Comparison of ENCODE assay signal across 10 mouse cellular contexts in the genomic region with DNA sequence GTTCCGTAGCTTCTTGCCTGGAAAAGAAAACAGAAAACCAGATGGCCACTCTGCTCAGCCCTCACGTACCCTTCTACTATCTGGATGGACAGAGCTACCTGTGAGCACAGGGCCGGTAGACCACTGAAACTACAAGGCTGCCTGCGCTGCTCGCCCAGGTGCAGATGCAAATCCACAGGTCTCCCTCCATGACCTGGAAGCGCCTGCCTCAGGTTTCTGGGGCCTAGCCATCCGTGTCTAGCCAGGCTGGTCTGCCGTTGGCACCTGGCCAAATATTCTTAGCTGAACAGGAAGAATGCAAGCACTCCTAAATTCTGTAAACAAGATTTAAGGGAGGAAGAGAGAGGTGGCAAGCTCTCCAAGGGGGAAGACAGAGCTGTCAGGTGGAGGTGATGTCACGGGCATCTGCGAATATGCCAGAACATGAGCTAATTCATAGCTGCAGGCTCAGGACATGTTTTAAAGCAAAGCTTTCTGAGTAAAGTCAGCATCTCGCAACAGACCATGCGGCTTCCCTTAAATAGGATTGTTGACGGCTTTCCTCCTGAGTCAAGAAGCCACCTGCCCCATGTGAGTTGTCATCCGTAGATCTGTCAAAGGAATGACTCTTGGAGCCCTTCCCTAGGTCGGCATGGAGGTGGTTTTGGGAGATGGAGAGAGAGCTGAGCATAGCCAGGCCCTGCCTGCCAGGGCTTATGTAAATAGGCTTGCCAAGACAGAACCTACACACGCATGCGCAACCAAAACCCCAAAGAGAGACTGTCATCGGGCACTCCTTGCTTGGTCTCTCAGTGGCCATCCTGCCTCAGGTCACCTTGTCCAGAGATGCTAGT.
DNase-seq lines count a peak whose midpoint lies in the region; ATAC-seq and TF ChIP-seq lines count a peak whose summit lies in the region.
"Had no signal": no experiment of that assay in that cellular context is flagged by ENCODE, and none has a peak within 500 bp of the region (broad histone marks: within the 10 kb centered on the region; RNA-seq: fewer than 3 reads in every experiment).

No protein-coding gene starts in this region.

- peak overlapping the region; percentile 34; the same call in 1 of the 2 replicates for H3K27ac ChIP-seq in intestine, embryonic 14.5 days (ENCODE audit: low read depth)
- no peak overlapping the region for H3K27ac ChIP-seq in intestine, postnatal 0 days (ENCODE audit: low read depth, low read length)
- 0 out of 2 replicates have a peak overlapping the region, but pooled peaks have one; percentile 37 for H3K27ac ChIP-seq in embryonic facial prominence, embryonic 12.5 days
- peak overlapping the region; percentile 46; the same call in 1 of the 2 replicates for H3K27ac ChIP-seq in limb, embryonic 10.5 days
- H3K27ac ChIP-seq: gastrocnemius, adult 2 months; hindbrain, embryonic 14.5 days; left cerebral cortex, adult 2 months had no signal

- DNase-seq in intestine, embryonic 14.5 days (ENCODE audit: low spot score), result no peak
- peak; percentile 38 for DNase-seq in gonadal fat pad, adult 2 months (ENCODE audit: low read depth)
- DNase-seq in limb, embryonic 10.5 days (ENCODE audit: low spot score), result no peak
- DNase-seq in layer of hippocampus, postnatal 36 days, result no peak
- DNase-seq: gastrocnemius, adult 2 months had no signal

- no peaks in the 10 kb centered on the region for H3K36me3 ChIP-seq in intestine, embryonic 14.5 days (ENCODE audit: control insufficient read depth, insufficient read depth, low read length)
- no peaks in the 10 kb centered on the region for H3K36me3 ChIP-seq in intestine, postnatal 0 days (ENCODE audit: control insufficient read depth, insufficient read depth)
- H3K36me3 ChIP-seq in embryonic facial prominence, embryonic 12.5 days, result no peaks in the 10 kb centered on the region
- no peaks in the 10 kb centered on the region for H3K36me3 ChIP-seq in limb, embryonic 10.5 days

- H3K4me2 ChIP-seq in intestine, embryonic 14.5 days (ENCODE audit: low read length), result no peak overlapping the region
- no peak overlapping the region for H3K4me2 ChIP-seq in intestine, postnatal 0 days (replicated peaks; ENCODE audit: low read depth)
- H3K4me2 ChIP-seq in embryonic facial prominence, embryonic 12.5 days (replicated peaks), result no peak overlapping the region
- H3K4me2 ChIP-seq: hindbrain, embryonic 14.5 days had no signal

- ATAC-seq in intestine, embryonic 14.5 days (replicated peaks; ENCODE audit: low FRiP score, low TSS enrichment, low read depth), result 0 out of 2 replicates have a peak, but pooled peaks have one; percentile 27
- ATAC-seq in intestine, postnatal 0 days, result no peak
- peak; percentile 28; the same call in 1 of the 2 replicates for ATAC-seq in embryonic facial prominence, embryonic 12.5 days (ENCODE audit: insufficient number of reproducible peaks, insufficient read depth, low FRiP score, low TSS enrichment)
- no peak for ATAC-seq in megakaryocyte-erythroid progenitor cell, adult 5-6 weeks (replicated peaks; ENCODE audit: low FRiP score, low TSS enrichment, poor library complexity, severe bottlenecking)

- H3K4me1 ChIP-seq in intestine, embryonic 14.5 days (replicated peaks; ENCODE audit: control insufficient read depth, insufficient read depth, low read length), result peaks cover 9% of the 10 kb centered on the region
- H3K4me1 ChIP-seq in intestine, postnatal 0 days (replicated peaks; ENCODE audit: control insufficient read depth, insufficient read depth, low read length), result no peaks in the 10 kb centered on the region
- H3K4me1 ChIP-seq in embryonic facial prominence, embryonic 12.5 days, result peaks cover 20% of the 10 kb centered on the region
- peaks cover 5% of the 10 kb centered on the region; the same call in 1 of the 2 replicates for H3K4me1 ChIP-seq in limb, embryonic 10.5 days

- H3K9me3 ChIP-seq in intestine, embryonic 14.5 days (ENCODE audit: control insufficient read depth, low read length), result no peaks in the 10 kb centered on the region
- no peaks in the 10 kb centered on the region for H3K9me3 ChIP-seq in intestine, postnatal 0 days (ENCODE audit: control insufficient read depth)
- peaks cover 9% of the 10 kb centered on the region; the same call in 1 of the 2 replicates for H3K9me3 ChIP-seq in embryonic facial prominence, embryonic 12.5 days
- no peaks in the 10 kb centered on the region for H3K9me3 ChIP-seq in limb, embryonic 10.5 days (replicated peaks)

- no peak overlapping the region for H3K4me3 ChIP-seq in intestine, embryonic 14.5 days (ENCODE audit: low read depth, low read length)
- H3K4me3 ChIP-seq in intestine, postnatal 0 days (ENCODE audit: low read depth, low read length), result no peak overlapping the region
- no peak overlapping the region for H3K4me3 ChIP-seq in embryonic facial prominence, embryonic 12.5 days
- H3K4me3 ChIP-seq in limb, embryonic 10.5 days, result no peak overlapping the region
- H3K4me3 ChIP-seq: gastrocnemius, adult 2 months; left cerebral cortex, adult 2 months had no signal

- WGBS in intestine, embryonic 14.5 days, result 58% methylated on average over 18 of the region's 18 CpGs
- WGBS in intestine, postnatal 0 days, result 63% methylated on average over 18 of the region's 18 CpGs
- 76% methylated on average over 18 of the region's 18 CpGs for WGBS in embryonic facial prominence, embryonic 12.5 days
- 90% methylated on average over 18 of the region's 18 CpGs for WGBS in limb, embryonic 10.5 days

- no peaks in the 10 kb centered on the region for H3K27me3 ChIP-seq in intestine, embryonic 14.5 days (replicated peaks; ENCODE audit: control insufficient read depth, insufficient read depth, low read length)
- H3K27me3 ChIP-seq in intestine, postnatal 0 days (replicated peaks; ENCODE audit: control insufficient read depth, insufficient read depth, low read length), result no peaks in the 10 kb centered on the region
- no peaks in the 10 kb centered on the region for H3K27me3 ChIP-seq in embryonic facial prominence, embryonic 12.5 days
- H3K27me3 ChIP-seq in limb, embryonic 10.5 days (ENCODE audit: low read depth, poor library complexity, severe bottlenecking), result no peaks in the 10 kb centered on the region

- no peak for TF ChIP-seq CTCF in intestine, postnatal 0 days (IDR thresholded peaks at IDR 0.05; ENCODE audit: low read depth)

- no peak overlapping the region for H3K9ac ChIP-seq in intestine, embryonic 14.5 days (ENCODE audit: low read length)
- no peak overlapping the region for H3K9ac ChIP-seq in intestine, postnatal 0 days (ENCODE audit: low read depth, low read length)
- H3K9ac ChIP-seq in embryonic facial prominence, embryonic 12.5 days, result no peak overlapping the region
- H3K9ac ChIP-seq: hindbrain, embryonic 14.5 days had no signal

Comparison
In these comparisons a context has a peak if more than half of its experiments do, and no peak if none do; other contexts are left out.
1. ATAC-seq: peak in intestine, embryonic 14.5 days (single experiment) and embryonic facial prominence, embryonic 12.5 days (single experiment); none in intestine, postnatal 0 days (single experiment) and megakaryocyte-erythroid progenitor cell, adult 5-6 weeks (single experiment).